Mouse (Mus musculus) liver, embryonic 15.5 days (tissue): ENCODE measurements around the gene Rassf4. TPM values are rescaled to one million over a fixed set of nuclear protein-coding genes. Genes with fewer than 3 reads are reported as not detected.
"Not testable (repeated sequence)": the region's sequence is repeated elsewhere in the genome, so short reads cannot be mapped to it uniquely, and the experiment has no call there.

Experiments used
- ATAC-seq: fragments of 200-750 bp; cut with Nextera tagmentation; 2 replicates; pipeline ENCODE4 v1.8.0; 2017; ENCODE audit warnings: moderate number of reproducible peaks, mild to moderate bottlenecking, moderate library complexity; ENCODE audit not compliant: insufficient read depth
- H3K27ac ChIP-seq: fragments of 300-500 bp; sonication (generic); replicated peaks from 2 replicates; pipeline ENCODE4 v1.5.1; 2015; ENCODE audit warnings: mild to moderate bottlenecking, inconsistent platforms
- H3K27me3 ChIP-seq: fragments of 300-500 bp; sonication (generic); 2 replicates; pipeline ENCODE4 v1.6.1; 2015; ENCODE audit warnings: mild to moderate bottlenecking, inconsistent platforms
- H3K36me3 ChIP-seq: fragments of 300-500 bp; sonication (generic); replicated peaks from 2 replicates; pipeline ENCODE4 v1.6.1; 2015; ENCODE audit warnings: moderate library complexity, mild to moderate bottlenecking, inconsistent platforms
- H3K4me1 ChIP-seq: fragments of 300-500 bp; sonication (generic); replicated peaks from 2 replicates; pipeline ENCODE4 v1.6.1; 2015; ENCODE audit warnings: inconsistent platforms
- H3K4me2 ChIP-seq: fragments of 300-500 bp; sonication (generic); 2 replicates; pipeline ENCODE4 v1.6.1; 2015; ENCODE audit warnings: moderate library complexity, mild to moderate bottlenecking, inconsistent platforms
- H3K4me3 ChIP-seq: fragments of 300-500 bp; sonication (generic); replicated peaks from 2 replicates; pipeline ENCODE4 v1.5.1; 2015; ENCODE audit warnings: mild to moderate bottlenecking, inconsistent platforms
- H3K9ac ChIP-seq: fragments of 300-500 bp; sonication (generic); 2 replicates; pipeline ENCODE4 v1.6.1; 2015; ENCODE audit warnings: moderate library complexity, mild to moderate bottlenecking, inconsistent platforms
- H3K9me3 ChIP-seq: fragments of 300-500 bp; sonication (generic); replicated peaks from 2 replicates; pipeline ENCODE4 v1.6.1; 2016; ENCODE audit warnings: inconsistent platforms
- WGBS: fragments of 180-500 bp; shearing (Covaris S2); methylation state at CpG from one replicate; pipeline ENCODE4 v1.1.7; 2015; ENCODE audit warnings: mixed read lengths; ENCODE audit not compliant: insufficient replicate concordance; 5-methylcytosine and 5-hydroxymethylcytosine counted together
- microRNA-seq: library from miRNA; unstranded; fragments of <30 nt; microRNA quantifications from one replicate; pipeline ENCODE4, GENCODE M21; 2016
- polyA plus RNA-seq: library from polyadenylated mRNA; unstranded; fragments of >200 nt; fragmentation: Nextera tagmentation; extraction: Ambion mirVana; gene quantifications from 2 replicates; pipeline ENCODE4 v1.2.1, GENCODE M21; 2015

Gene Rassf4
- polyA plus RNA-seq, 1 experiment from 2014 or later = 7.7 TPM

DNA sequence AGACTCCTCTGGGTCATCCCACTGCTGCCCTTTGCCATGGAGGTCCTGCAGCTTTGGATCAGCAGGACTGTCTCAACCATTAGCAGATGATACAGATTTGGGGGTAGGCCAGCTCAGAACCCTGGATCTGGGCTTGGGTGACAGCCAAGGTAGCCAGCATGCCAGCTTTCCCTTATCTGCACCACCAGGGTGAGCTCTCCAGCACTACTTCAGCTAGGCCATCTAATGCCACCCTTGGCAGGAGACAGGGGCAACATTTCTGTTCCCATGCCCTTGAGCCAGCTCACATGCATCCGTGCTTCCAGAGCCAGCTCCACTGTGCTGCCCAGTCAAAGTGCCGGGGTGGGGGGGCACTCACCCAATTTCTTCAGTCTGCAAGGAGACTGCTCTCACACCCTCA lies 58.0 kb downstream of the Rassf4 start:
- no peak overlapping the region for H3K9ac ChIP-seq
- H3K9me3 ChIP-seq = no peaks in the 10 kb centered on the region
- ATAC-seq = no peak
- WGBS = 70% methylated on average over 2 of the region's 2 CpGs
- H3K4me2 ChIP-seq = no peak overlapping the region
- no peak overlapping the region for H3K4me3 ChIP-seq
- no peaks in the 10 kb centered on the region for H3K27me3 ChIP-seq
- no peak overlapping the region for H3K27ac ChIP-seq
- H3K36me3 ChIP-seq = no peaks in the 10 kb centered on the region
- no peaks in the 10 kb centered on the region for H3K4me1 ChIP-seq

DNA sequence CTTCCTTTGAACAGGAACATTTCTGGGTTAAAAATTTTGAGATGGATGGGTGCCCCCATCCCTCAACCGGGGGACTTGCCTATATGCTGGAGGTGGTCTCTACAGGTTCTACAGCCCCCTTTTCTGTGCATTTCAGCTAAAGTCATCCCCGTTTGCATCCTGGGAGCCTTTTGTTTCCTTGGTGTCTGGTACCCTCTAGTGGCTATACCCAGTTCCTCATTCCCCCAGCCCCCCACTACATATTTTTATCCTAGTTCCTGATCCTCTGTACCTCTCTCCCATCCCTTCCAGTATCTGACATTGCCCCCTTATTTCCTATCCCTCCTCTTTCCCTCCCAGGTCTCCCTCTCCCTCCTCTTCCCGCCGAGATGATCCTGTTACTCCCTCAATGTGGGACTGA lies 66.5 kb downstream of the Rassf4 start:
- ATAC-seq = no peak
- Histone ChIP-seq H3K4me1 (no peaks in the 10 kb centered on the region), H3K9ac (no peak overlapping the region), H3K9me3 (no peaks in the 10 kb centered on the region), H3K36me3 (no peaks in the 10 kb centered on the region), H3K27ac (no peak overlapping the region), H3K4me3 (no peak overlapping the region), H3K27me3 (no peaks in the 10 kb centered on the region), H3K4me2 (no peak overlapping the region)
- 25% methylated on average over 4 of the region's 4 CpGs for WGBS

DNA sequence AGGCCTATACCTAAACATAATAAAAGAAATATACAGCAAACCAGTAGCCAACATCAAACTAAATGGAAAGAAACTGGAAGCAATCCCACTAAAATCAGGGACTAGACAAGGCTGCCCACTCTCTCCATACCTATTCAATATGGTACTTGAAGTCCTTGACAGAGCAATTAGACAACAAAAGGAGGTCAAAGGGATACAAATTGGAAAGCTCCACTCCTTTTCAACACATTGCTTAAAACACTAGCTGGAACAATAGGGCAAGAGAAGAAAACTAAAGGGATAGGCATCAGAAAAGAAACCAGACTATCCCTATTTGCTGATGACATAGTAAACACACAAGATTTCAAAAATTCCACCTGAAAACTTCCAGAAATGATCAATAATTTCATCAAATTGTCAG lies 72.8 kb downstream of the Rassf4 start:
- not testable (repeated sequence) for H3K9me3 ChIP-seq, H3K4me3 ChIP-seq, H3K4me1 ChIP-seq, H3K27me3 ChIP-seq, ATAC-seq, H3K9ac ChIP-seq, H3K4me2 ChIP-seq, H3K27ac ChIP-seq, H3K36me3 ChIP-seq

DNA sequence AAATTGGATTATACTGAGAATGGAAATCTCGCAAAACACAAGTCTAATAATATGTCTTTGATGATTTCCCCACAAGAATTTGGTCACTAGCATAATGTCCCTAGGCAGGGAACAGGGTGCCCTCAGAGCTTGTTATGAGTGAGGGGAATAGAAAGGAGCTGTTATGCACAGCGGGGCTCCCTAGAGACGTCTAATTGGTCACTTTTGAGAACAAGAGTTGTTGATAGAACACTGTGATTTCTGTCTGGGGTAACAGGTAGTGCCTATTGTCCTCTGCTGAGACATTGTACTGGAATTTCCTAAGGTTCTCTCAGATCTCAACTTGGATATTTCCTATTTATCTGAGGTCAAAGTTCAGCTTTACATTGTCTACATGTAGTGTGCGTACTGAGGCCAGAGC lies 89.7 kb downstream of the Rassf4 start, which contains the start of gene Olfr215:
TSS of gene Olfr215 (minus strand) at position 101 of the 400 bp plus-strand sequence.
- Histone ChIP-seq H3K36me3 (no peaks in the 10 kb centered on the region), H3K4me3 (no peak within 1 kb of the TSS), H3K4me2 (no peak within 1 kb of the TSS), H3K9ac (no peak within 1 kb of the TSS), H3K27me3 (no peaks in the 10 kb centered on the region), H3K9me3 (no peaks in the 10 kb centered on the region), H3K4me1 (no peaks in the 10 kb centered on the region), H3K27ac (no peak within 1 kb of the TSS)
- 52% methylated on average over 4 of the region's 4 CpGs for WGBS
- ATAC-seq = no peak

Small RNA genes lying within 50 kb of the gene (microRNA-seq; reads per million reads assigned to microRNA genes)
- 2.0 reads per million for gene Mir7043

Other genes starting within 250 kb of the Rassf4 start
- gene Alox5, start 212.8 kb downstream of the Rassf4 start, polyA plus RNA-seq = 4.8 and 6.1 TPM in 2 replicates
- gene Olfr211, start 184.9 kb downstream of the Rassf4 start, polyA plus RNA-seq = not detected in 2 replicates
- gene Olfr212, start 167.4 kb downstream of the Rassf4 start, polyA plus RNA-seq = not detected in 2 replicates
- gene Olfr213, start 135.5 kb downstream of the Rassf4 start, polyA plus RNA-seq = not detected in 2 replicates
- gene Gm5580, start 122.8 kb downstream of the Rassf4 start, polyA plus RNA-seq = 0.21 and 0.26 TPM in 2 replicates
- not detected in 2 replicates for gene Olfr214, start 119.7 kb downstream of the Rassf4 start, polyA plus RNA-seq
- gene Olfr215, start 89.8 kb downstream of the Rassf4 start, polyA plus RNA-seq = not detected in 2 replicates
- 22.0 and 22.7 TPM in 2 replicates for gene Zfp422, start 45.0 kb downstream of the Rassf4 start, polyA plus RNA-seq
- gene Depp1, start 23.3 kb downstream of the Rassf4 start, polyA plus RNA-seq = 26.7 and 36.6 TPM in 2 replicates
- gene Tmem72, start 43.0 kb upstream of the Rassf4 start, polyA plus RNA-seq = 0.01 and 0.05 TPM in 2 replicates